Mouse (Mus musculus) neural tube, embryonic 13.5 days (tissue): ENCODE data around the gene Olfr70. TPM values are rescaled to one million over a fixed set of nuclear protein-coding genes. Genes with fewer than 3 reads are reported as not detected.

Source experiments
- ATAC-seq: fragments of 200-750 bp; cut with Nextera tagmentation; 2 replicates; pipeline ENCODE4 v1.8.0; 2017; ENCODE audit warnings: low read depth, mild to moderate bottlenecking, moderate TSS enrichment, moderate library complexity
- H3K27ac ChIP-seq: fragments of 300-500 bp; sonication (generic); replicated peaks from 2 replicates; pipeline ENCODE4 v1.5.1; 2015; ENCODE audit warnings: moderate library complexity, mild to moderate bottlenecking, inconsistent platforms
- H3K27me3 ChIP-seq: fragments of 300-500 bp; sonication (generic); 2 replicates; pipeline ENCODE4 v1.6.1; 2015; ENCODE audit warnings: mild to moderate bottlenecking, inconsistent platforms
- H3K36me3 ChIP-seq: fragments of 300-500 bp; sonication (generic); 2 replicates; pipeline ENCODE4 v1.6.1; 2015; ENCODE audit warnings: mild to moderate bottlenecking, inconsistent platforms
- H3K4me1 ChIP-seq: fragments of 300-500 bp; sonication (generic); replicated peaks from 2 replicates; pipeline ENCODE4 v1.6.1; 2015; ENCODE audit warnings: inconsistent platforms
- H3K4me2 ChIP-seq: fragments of 300-500 bp; sonication (generic); 2 replicates; pipeline ENCODE4 v1.6.1; 2015; ENCODE audit warnings: inconsistent platforms, mild to moderate bottlenecking, moderate library complexity
- H3K4me3 ChIP-seq: fragments of 300-500 bp; sonication (generic); 2 replicates; pipeline ENCODE4 v1.5.1; 2015; ENCODE audit warnings: mild to moderate bottlenecking, inconsistent platforms
- H3K9ac ChIP-seq: fragments of 300-500 bp; sonication (generic); 2 replicates; pipeline ENCODE4 v1.6.1; 2015; ENCODE audit warnings: moderate library complexity, mild to moderate bottlenecking, inconsistent platforms
- H3K9me3 ChIP-seq: fragments of 300-500 bp; sonication (generic); 2 replicates; pipeline ENCODE4 v1.6.1; 2016; ENCODE audit warnings: inconsistent platforms
- WGBS: fragments of 180-500 bp; shearing (Covaris S2); methylation state at CpG from one replicate; pipeline ENCODE4 v1.1.7; 2015; 5-methylcytosine and 5-hydroxymethylcytosine counted together
- polyA plus RNA-seq: library from polyadenylated mRNA; unstranded; fragments of >200 nt; fragmentation: Nextera tagmentation; extraction: Ambion mirVana; gene quantifications from 2 replicates; pipeline ENCODE4 v1.2.1, GENCODE M21; 2015

Olfr70 gene
- not detected in 2 replicates for polyA plus RNA-seq

DNA sequence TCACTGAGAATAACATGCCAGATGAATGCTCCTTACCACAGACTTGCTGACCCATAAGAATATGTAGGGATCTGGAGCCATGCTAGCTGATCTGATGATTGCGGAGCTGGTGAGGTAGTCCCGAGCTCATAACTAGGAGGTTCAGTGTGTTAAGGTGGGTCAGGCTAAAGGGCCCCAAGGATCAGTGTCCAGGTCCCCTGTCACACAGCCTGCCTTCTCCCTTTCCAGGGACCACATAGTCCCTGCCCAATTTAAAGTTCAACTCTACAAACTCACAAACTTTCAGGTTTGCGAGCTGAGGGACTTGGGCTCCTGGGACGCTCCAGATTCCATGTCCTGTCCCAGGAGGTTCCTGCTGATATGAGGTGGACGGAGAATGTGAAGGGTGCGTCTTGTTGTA is at the start of gene Olfr70:
Gene Olfr70 (minus strand): TSS at position 101 of the 400 bp plus-strand sequence.
- ATAC-seq = no peak
- no peak within 1 kb of the TSS for H3K9ac ChIP-seq
- H3K4me3 ChIP-seq = no peak within 1 kb of the TSS
- no peak within 1 kb of the TSS for H3K27ac ChIP-seq
- no peaks in the 10 kb centered on the region for H3K27me3 ChIP-seq
- no peaks in the 10 kb centered on the region for H3K36me3 ChIP-seq
- no peak within 1 kb of the TSS for H3K4me2 ChIP-seq
- H3K9me3 ChIP-seq = no peaks in the 10 kb centered on the region
- 90% methylated on average over 6 of the region's 6 CpGs for WGBS
- H3K4me1 ChIP-seq = no peaks in the 10 kb centered on the region

DNA sequence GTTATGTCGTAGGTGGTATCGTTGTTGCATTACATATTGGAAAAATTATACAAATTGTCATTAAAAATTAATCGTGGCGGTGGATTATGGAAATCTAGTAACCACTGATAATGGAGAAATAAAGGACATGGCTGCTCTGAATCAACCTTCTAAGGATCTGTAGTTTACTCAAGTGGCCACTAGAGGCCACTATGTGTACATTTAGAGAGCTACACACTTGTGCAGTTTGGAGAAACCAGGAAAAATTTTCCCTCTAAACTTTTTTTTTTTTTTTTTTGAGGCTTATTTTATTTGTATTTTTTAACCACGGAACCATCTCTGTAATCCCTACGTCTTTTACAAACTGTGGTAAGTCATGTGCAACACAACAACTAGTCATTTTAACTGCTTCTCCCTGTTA is 44.6 kb upstream of the Olfr70 start:
- Histone ChIP-seq H3K27me3 (no peaks in the 10 kb centered on the region), H3K4me1 (no peaks in the 10 kb centered on the region), H3K36me3 (no peaks in the 10 kb centered on the region), H3K4me3 (no peak overlapping the region), H3K4me2 (no peak overlapping the region), H3K9ac (no peak overlapping the region), H3K9me3 (no peaks in the 10 kb centered on the region), H3K27ac (no peak overlapping the region)
- no peak for ATAC-seq
- WGBS = 17% methylated on average over 6 of the region's 6 CpGs

DNA sequence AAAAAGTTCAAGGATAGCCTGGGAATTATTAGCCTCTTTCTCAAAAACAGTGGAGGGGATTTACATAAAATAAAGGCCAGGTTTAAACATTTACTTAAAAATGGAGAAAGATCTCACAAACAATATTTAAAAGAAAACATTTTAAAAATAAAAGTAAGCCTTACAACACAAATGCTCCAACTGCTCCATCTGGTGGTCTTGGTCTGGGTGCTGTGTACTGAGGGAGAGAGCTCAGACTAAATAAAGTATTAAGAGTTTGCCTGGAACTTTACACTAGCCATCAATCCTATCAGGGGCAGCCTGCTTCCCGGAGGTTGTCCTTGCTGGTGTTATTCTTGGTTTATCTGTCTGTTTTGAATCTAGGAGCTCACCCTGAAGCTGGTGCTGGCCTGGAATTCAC is 42.5 kb upstream of the Olfr70 start:
- 43% methylated on average over 1 of the region's 1 CpGs for WGBS
- Histone ChIP-seq H3K36me3 (no peaks in the 10 kb centered on the region), H3K9ac (no peak overlapping the region), H3K4me1 (no peaks in the 10 kb centered on the region), H3K4me2 (no peak overlapping the region), H3K27me3 (no peaks in the 10 kb centered on the region), H3K27ac (no peak overlapping the region), H3K4me3 (no peak overlapping the region), H3K9me3 (no peaks in the 10 kb centered on the region)
- ATAC-seq = no peak

DNA sequence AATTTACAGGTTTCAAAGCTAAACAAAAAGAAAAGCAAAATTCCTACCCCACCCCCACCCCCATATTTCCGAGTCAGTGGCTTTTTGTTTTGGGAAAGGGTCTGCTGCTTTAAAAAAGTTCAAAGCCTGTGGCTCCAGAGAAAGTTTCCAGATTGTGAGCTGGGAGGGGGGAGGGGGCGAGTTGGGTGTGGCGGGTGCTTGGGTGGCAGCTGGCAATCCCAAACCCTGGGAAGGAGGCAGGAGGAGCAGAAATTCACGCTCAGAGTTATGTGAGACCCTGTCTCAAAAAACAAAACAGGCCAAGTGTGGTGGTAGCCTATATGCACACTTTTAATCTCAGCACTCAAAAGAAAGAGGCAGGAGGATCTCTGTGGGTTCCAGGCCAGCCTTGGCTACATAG is 42.0 kb upstream of the Olfr70 start:
- Histone ChIP-seq H3K9ac (no peak overlapping the region), H3K4me1 (no peaks in the 10 kb centered on the region), H3K27ac (no peak overlapping the region), H3K9me3 (no peaks in the 10 kb centered on the region), H3K4me3 (no peak overlapping the region), H3K4me2 (no peak overlapping the region), H3K36me3 (no peaks in the 10 kb centered on the region), H3K27me3 (no peaks in the 10 kb centered on the region)
- ATAC-seq = no peak
- 23% methylated on average over 4 of the region's 4 CpGs for WGBS

DNA sequence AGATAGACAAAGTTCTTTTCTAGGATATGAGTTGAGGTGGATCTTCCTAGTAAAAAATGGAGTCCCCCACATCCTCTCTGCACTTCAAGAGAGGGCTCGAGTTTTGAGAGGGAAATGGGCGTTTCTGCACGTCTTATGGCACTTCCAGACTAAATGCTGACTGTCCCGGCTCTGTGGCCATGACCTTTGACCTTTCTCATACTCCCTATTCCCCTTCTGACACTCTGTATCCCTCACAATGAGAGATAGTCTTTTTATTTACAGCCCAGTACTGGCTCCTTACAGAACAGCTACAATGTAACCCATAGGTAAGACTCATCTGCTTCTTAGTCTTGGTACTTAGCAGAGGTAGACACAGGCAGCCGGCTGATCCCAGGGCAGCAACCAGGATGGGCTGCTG is 40.9 kb upstream of the Olfr70 start:
- H3K9ac ChIP-seq = no peak overlapping the region
- H3K9me3 ChIP-seq = no peaks in the 10 kb centered on the region
- H3K27me3 ChIP-seq = no peaks in the 10 kb centered on the region
- H3K4me3 ChIP-seq = no peak overlapping the region
- H3K4me2 ChIP-seq = no peak overlapping the region
- H3K27ac ChIP-seq = no peak overlapping the region
- no peak for ATAC-seq
- no peaks in the 10 kb centered on the region for H3K36me3 ChIP-seq
- WGBS = 69% methylated on average over 5 of the region's 5 CpGs
- H3K4me1 ChIP-seq = no peaks in the 10 kb centered on the region

DNA sequence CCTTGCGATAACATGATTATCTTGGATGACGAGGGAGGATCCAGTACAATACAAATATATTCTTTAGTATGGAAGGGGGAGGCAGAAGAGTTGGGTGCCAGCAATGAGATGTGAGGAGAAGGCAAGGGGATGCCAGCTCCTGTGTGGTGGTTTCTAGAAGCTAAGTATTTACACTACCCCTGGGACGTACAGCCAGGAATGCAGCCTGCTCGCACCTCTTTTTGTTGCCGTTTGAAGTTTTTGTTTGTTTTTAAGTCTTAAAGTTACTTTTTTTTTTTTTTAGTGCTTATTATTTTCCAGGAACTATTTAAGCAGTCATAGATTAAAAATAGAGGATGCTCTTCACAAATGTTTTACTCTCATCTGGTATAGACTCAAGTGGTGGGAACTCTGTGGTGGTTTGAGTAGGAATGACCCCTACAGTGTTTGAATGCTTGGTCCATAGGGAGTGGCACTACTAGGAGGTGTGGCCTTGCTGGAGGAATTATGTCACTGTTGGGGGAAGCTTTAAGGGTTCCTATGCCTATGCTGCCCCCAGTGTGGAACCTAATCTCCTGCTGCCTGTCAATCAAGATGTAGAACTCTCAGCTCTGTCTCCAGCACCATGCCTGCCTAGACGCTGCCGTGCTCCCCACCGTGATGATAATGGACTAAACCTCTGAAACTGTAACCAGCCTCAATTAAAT is 38.5 kb upstream of the Olfr70 start:
- Histone ChIP-seq H3K4me3 (no peak overlapping the region), H3K27me3 (no peaks in the 10 kb centered on the region), H3K4me2 (no peak overlapping the region), H3K9ac (no peak overlapping the region), H3K9me3 (no peaks in the 10 kb centered on the region), H3K4me1 (no peaks in the 10 kb centered on the region), H3K36me3 (no peaks in the 10 kb centered on the region), H3K27ac (no peak overlapping the region)
- 76% methylated on average over 8 of the region's 8 CpGs for WGBS
- ATAC-seq = no peak

DNA sequence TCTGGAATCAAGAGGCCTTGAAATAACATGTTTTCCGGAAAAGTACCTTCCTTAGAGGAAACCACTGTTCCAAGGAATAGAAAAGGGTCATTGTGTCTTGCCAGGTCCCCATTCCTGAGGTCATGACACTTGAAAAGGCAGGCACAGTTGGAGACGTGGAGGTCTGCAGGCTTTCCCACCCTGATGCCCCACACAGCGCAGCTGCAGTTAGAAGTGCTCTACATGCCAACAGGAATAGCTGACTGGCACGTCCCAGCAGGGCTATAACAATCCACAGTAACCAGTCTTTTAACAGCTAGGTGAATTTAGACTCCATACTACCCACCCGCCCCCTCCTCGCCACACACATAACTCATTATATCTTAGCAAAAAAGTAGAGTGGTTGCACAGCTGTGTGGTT is 36.5 kb upstream of the Olfr70 start:
- H3K27ac ChIP-seq = no peak overlapping the region
- no peaks in the 10 kb centered on the region for H3K36me3 ChIP-seq
- no peaks in the 10 kb centered on the region for H3K4me1 ChIP-seq
- no peaks in the 10 kb centered on the region for H3K9me3 ChIP-seq
- no peaks in the 10 kb centered on the region for H3K27me3 ChIP-seq
- H3K4me2 ChIP-seq = no peak overlapping the region
- no peak overlapping the region for H3K4me3 ChIP-seq
- no peak for ATAC-seq
- no peak overlapping the region for H3K9ac ChIP-seq
- WGBS = 61% methylated on average over 6 of the region's 6 CpGs

DNA sequence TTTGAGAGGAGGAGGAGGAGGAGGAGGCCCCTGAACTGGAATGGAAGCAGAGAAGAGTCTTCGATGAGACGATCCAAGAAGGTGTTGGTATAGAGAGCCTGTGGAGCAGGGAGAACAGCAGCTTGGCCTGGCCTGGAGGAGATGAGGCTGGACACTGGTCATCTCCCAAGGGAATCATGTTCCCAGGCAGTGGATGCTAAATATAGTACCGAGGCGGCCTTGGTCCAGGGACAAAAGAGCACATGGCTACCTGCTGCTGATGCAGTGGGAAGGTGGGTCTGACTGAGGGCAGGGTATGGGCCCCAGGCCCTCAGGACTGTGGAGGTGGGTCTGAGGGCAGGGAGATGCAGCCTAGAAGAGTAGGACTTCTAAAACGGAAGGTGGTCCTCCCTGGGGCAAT is 32.6 kb upstream of the Olfr70 start:
- H3K36me3 ChIP-seq = no peaks in the 10 kb centered on the region
- H3K4me1 ChIP-seq = peaks cover 6% of the 10 kb centered on the region; the same call in 1 of the 2 replicates
- H3K27ac ChIP-seq = no peak overlapping the region
- H3K4me2 ChIP-seq = no peak overlapping the region
- ATAC-seq = no peak
- no peak overlapping the region for H3K9ac ChIP-seq
- H3K4me3 ChIP-seq = no peak overlapping the region
- H3K9me3 ChIP-seq = no peaks in the 10 kb centered on the region
- H3K27me3 ChIP-seq = no peaks in the 10 kb centered on the region
- 86% methylated on average over 5 of the region's 5 CpGs for WGBS

DNA sequence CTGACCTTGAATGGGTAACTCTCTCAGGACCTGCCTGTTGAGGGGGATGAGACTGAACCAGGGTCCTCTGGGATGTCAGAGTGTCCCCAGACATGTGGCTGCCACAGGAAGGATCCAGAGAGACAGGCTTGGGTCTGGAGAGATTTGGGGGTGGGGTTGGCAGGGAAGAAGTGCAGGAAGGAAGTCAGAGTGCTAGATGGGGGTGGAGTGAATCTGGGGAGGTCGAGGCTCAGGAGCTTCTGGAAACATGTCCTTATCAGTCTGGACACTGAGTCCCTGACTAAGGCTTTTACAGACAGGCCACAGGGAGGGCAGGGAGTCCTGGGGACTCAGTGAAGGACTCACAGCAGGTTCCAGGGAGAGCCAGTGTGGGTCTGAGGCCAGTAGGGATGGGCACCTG is 31.6 kb upstream of the Olfr70 start:
- H3K4me3 ChIP-seq = no peak overlapping the region
- H3K27ac ChIP-seq = no peak overlapping the region
- H3K9me3 ChIP-seq = no peaks in the 10 kb centered on the region
- no peaks in the 10 kb centered on the region for H3K27me3 ChIP-seq
- ATAC-seq = no peak
- no peaks in the 10 kb centered on the region for H3K36me3 ChIP-seq
- no peak overlapping the region for H3K9ac ChIP-seq
- no peak overlapping the region for H3K4me2 ChIP-seq
- 42% methylated on average over 1 of the region's 1 CpGs for WGBS
- peaks cover 8% of the 10 kb centered on the region; the same call in 1 of the 2 replicates for H3K4me1 ChIP-seq

DNA sequence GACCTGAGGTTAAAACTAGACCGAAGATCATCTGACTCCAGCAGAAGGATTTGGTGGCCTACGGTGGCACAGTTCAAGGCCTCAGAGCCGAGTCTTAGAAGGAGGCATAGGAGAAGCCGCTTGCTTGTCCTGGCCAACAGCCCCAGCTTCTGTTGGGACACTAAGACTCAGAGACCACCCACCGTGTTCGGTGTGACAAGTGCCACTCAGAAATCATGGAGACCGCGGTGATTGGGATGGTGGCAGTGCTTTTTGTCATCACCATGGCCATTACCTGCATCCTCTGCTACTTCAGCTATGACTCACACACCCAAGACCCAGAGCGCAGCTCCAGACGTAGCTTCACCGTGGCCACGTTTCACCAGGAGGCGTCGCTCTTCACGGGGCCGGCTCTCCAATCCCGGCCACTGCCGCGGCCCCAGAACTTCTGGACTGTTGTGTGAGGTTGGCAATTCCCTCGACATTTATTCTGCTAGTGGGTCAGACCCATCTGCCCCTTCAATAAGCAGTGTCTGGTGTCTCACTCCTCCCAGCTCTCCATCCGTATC is 30.2 kb upstream of the Olfr70 start:
- no peak overlapping the region for H3K4me2 ChIP-seq
- H3K9ac ChIP-seq = no peak overlapping the region
- no peaks in the 10 kb centered on the region for H3K27me3 ChIP-seq
- 70% methylated on average over 21 of the region's 21 CpGs for WGBS
- no peak overlapping the region for H3K4me3 ChIP-seq
- no peak for ATAC-seq
- H3K4me1 ChIP-seq = peaks cover 8% of the 10 kb centered on the region; the same call in 1 of the 2 replicates
- no peak overlapping the region for H3K27ac ChIP-seq
- no peaks in the 10 kb centered on the region for H3K36me3 ChIP-seq
- no peaks in the 10 kb centered on the region for H3K9me3 ChIP-seq

DNA sequence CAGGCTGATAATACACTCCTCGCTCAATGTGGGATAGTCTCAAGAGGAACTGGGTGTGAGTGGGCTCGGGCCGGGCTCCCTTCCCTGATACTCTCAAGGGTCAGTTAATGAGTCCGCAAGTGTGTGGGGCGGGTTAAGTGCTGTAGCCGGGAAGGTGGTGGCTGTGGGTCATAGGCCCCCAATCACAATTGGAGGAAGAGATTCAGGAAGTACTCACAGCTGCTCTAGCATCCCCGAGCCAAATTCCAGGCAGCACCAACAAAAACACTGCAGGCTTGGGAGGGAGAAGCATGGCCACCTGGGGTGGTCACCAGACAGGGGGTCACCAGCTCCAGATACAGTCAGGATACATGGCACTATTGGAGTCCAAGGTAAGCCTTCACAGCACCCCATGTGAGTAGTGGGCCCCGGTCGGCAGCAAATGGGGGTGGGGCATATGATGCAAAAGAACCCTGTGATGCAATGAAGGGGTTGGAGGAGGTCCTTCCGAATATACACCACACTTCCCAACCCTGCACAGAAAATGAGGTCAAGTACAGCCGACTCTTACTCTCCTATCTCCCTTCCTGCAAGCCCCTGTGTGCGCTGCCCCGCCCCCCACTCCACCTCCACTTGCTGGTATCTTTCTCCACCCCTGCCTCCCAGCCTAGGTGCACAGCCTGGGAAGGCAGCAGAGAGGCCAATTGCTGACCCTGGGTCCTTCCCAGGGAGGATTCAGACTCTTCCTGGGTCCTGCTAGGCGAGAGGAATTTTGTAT is 29.4 kb upstream of the Olfr70 start, which contains the start of gene Spaar:
Gene Spaar (plus strand): TSS at position 241 of the 757 bp plus-strand sequence.
- no peak for ATAC-seq
- H3K4me3 ChIP-seq = no peak within 1 kb of the TSS
- no peaks in the 10 kb centered on the region for H3K9me3 ChIP-seq
- H3K4me1 ChIP-seq = peaks cover 8% of the 10 kb centered on the region; the same call in 1 of the 2 replicates
- no peaks in the 10 kb centered on the region for H3K36me3 ChIP-seq
- no peak within 1 kb of the TSS for H3K9ac ChIP-seq
- H3K4me2 ChIP-seq = no peak within 1 kb of the TSS
- WGBS = 63% methylated on average over 14 of the region's 14 CpGs
- H3K27ac ChIP-seq = no peak within 1 kb of the TSS
- no peaks in the 10 kb centered on the region for H3K27me3 ChIP-seq

DNA sequence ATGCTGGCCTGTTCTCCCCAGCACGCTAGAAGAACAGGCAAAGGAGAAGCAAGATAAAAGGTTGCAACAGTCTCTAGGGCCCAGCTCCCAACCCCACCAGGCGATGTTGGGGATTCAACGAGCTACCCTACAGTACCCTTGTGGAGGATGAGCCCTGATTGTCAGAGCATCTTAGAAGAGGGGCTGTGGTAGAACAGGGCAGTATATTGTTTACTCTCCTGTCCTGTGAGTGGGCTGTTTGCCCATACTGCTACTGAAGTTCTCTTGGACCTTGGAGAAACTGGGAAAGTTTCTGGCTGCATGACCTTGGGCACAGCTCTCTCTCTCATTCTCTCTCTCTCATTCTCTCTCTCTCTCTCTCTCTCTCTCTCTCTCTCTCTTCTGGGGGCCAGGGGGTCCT is 28.5 kb upstream of the Olfr70 start:
- no peaks in the 10 kb centered on the region for H3K9me3 ChIP-seq
- ATAC-seq = no peak
- no peak overlapping the region for H3K4me3 ChIP-seq
- H3K36me3 ChIP-seq = no peaks in the 10 kb centered on the region
- no peak overlapping the region for H3K9ac ChIP-seq
- H3K4me1 ChIP-seq = peaks cover 8% of the 10 kb centered on the region; the same call in 1 of the 2 replicates
- no peak overlapping the region for H3K27ac ChIP-seq
- WGBS = 83% methylated on average over 3 of the region's 3 CpGs
- no peaks in the 10 kb centered on the region for H3K27me3 ChIP-seq
- no peak overlapping the region for H3K4me2 ChIP-seq
